Mouse (Mus musculus): ENCODE data around the gene Olfr410. TPM values are rescaled to one million over a fixed set of nuclear protein-coding genes. Genes with fewer than 3 reads are reported as not detected.

Olfr410 gene
- total RNA-seq (2021) = not detected
- long read RNA-seq, experiment 1 = 0 reads
- long read RNA-seq, experiment 2 = 0 reads

GRCm38 (mm10) chr11:74337931-74338330 is at the start of gene Olfr410:
TSS of gene Olfr410 (minus strand) at chr11:74338031.
- DNase-seq (ENCODE audit: low spot score) = no peak

DNA sequence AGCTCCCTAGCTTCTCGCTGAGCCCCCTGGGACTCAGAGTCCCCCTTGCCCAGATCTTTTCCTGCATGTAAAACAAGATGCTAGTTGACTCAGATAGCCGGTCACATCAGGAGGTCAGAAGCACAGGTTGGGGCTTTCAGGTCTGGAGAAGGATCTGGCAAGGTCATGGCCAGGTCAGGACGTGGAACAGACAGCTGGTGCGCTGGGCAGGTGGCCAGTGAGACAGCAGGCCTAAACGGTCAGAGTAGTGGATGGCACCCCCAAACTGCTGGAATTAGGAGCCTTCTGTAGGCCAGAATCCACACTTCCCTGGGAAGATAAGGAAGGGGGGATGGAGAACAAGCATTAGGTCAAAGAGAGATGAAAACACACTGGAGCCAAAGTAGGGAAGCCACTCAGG is 49.4 kb upstream of the Olfr410 start:
- DNase-seq (ENCODE audit: low spot score) = no peak

GRCm38 (mm10) chr11:74385674-74386073 is 47.8 kb upstream of the Olfr410 start:
- peak; percentile 13 for DNase-seq (ENCODE audit: low spot score)

DNA sequence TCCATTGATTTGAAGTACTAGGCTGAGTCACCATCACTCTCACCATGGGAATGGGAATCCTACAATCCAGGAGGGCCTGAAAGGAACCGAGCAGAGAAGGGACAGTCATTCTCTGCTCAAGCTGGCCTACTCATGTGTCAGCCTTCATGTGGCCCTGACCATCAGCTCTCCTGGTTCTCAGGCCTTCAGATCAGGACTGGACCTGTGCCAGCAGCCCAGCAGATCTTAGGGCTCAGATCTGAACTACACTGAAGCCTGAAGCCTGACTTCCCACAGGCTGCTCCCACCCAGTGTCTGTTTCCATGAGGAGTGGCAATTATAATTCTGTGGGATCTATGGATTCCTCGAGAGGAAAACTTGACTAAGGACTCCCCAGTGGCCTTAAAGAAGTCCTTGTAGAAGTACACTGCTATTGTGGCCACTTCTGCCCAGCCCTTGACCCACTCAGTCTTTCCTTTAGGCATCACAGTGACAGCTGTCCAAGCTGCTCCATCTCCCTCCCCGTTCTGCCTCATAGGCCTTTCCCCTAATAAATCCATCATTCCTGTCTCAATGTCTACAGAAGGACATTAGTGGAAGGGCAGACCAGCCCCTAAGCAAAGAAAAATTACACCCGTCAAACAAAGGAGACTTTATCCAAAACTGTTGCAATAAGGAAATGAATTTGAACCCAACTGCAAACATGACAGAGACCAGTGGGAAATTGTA is 41.5 kb upstream of the Olfr410 start:
- DNase-seq (ENCODE audit: low spot score) = no peak

GRCm38 (mm10) chr11:74376847-74377246 is 39.0 kb upstream of the Olfr410 start:
- peak; percentile 51 for DNase-seq (ENCODE audit: low spot score)

DNA sequence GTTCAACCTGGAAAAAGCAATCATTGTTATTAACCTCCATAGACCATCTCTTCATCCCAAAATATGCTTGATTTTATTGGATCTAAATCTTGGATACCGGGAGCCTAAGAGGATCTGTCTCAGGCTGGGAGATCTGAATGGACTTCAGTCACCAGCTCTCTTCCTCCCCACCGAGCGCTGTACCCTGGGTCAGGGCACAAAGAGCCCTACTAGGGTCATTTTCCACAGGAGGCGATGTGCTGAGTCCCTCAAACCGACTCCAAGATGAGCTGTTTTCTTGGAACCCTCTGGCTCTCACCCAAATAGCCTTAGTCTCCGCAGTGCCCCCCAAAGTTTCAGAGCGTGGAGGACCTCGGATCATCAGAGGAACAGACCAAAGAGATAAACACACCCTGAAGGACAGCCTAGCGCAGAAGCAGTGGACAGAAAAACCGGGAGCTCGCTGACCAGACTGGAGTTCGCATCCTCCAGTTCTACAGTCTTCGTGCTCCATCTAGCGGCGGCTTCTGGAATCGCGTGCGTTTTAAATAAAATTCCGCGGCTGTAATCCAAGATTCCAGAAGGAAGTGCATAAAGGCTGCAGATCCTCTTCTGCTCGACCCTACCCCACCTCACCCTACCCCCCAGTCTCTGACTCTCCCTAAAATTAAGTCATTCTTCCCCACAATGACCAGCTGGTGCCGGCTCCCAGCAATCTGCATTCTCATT is 33.7 kb upstream of the Olfr410 start:
- DNase-seq (ENCODE audit: low spot score) = peak; percentile 66

DNA sequence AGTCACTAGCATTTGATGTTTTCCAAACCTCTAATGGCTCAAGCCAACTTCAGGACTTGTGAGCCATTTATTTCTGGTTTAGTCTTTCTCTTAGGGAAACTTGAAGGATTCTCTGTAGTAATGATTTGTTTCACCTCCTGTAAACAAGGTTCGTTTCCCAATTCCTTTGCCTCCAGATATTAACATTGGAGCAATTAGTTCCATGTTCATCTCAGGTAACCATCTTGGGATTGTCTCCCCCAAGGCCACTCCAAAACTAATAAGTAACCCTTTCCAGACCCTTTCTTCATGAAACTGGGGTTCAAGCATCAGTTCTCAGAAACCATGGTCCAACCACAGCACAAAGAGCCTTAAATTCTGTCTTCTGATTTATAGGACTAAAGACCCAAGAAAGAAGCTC is 23.9 kb upstream of the Olfr410 start, which contains the start of gene Olfr412:
Gene Olfr412, plus strand, starts transcription at position 301 of the 400 bp plus-strand sequence.
- no peak for DNase-seq (ENCODE audit: low spot score)

DNA sequence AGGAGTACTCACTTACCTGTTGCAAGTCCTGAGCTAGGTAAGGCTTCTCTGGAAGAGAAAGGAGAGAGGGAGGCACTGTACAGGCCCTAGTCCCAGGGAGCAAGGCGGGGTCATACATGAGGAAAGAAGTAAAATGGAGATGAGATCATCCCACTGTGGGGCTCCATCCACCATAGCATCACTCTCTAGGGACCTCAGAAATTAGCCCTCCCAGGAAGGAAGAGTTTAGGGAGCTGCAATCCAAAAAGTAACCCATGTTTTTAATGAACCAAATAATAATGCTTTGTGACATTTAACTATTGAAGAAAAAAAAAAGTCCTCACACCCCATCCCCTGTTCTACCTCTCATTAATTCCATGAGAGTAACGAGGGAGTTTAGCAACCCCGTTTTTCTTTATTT is 14.7 kb upstream of the Olfr410 start, which contains the start of gene Olfr411:
Gene Olfr411, minus strand, starts transcription at position 101 of the 400 bp plus-strand sequence.
- no peak for DNase-seq (ENCODE audit: low spot score)

GRCm38 (mm10) chr11:74328781-74329180 is 9.1 kb downstream of the Olfr410 start:
- DNase-seq (ENCODE audit: low spot score) = no peak

DNA sequence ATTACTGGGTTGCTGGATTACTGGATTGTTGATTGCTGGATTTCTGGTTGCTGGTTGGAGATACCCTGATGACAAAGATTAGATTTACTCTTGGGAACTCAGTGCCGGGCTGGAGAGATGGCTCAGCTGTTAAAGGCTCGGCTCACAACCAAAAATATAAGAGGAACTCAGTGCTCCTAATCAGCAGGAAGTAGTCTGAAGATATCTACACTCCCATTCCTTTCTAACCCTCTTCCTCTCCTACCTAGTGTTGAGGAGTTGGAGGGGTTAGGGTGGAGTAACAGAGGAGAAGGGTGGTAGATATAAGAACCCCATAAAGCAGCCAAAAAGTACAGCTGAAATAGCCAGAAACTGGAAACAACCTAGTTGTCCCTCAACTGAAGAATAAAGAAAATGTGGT is 11.8 kb downstream of the Olfr410 start:
- no peak for DNase-seq (ENCODE audit: low spot score)

GRCm38 (mm10) chr11:74287256-74287655 is 50.6 kb downstream of the Olfr410 start:
- no peak for DNase-seq (ENCODE audit: low spot score)

- DNase-seq (ENCODE audit: low spot score) = no peak
These were observed 54.4 kb downstream of the Olfr410 start, which contains the start of gene Olfr59 for GRCm38 (mm10) chr11:74283436-74283835. TSS of gene Olfr59 (plus strand) at chr11:74283736.

Other genes with a start within 250 kb of the Olfr410 start
- not detected for gene Olfr401, start 224.3 kb downstream of the Olfr410 start, total RNA-seq (2021)
- gene Olfr402, start 184.5 kb downstream of the Olfr410 start, total RNA-seq (2021) = not detected
- gene Olfr403, start 151.8 kb downstream of the Olfr410 start, total RNA-seq (2021) = not detected
- not detected for gene Olfr43, start 126.7 kb downstream of the Olfr410 start, total RNA-seq (2021)
- gene Olfr406, start 78.2 kb downstream of the Olfr410 start, total RNA-seq (2021) = not detected
- gene Olfr59, start 54.3 kb downstream of the Olfr410 start, total RNA-seq (2021) = not detected
- not detected for gene Olfr411, start 14.6 kb upstream of the Olfr410 start, total RNA-seq (2021)
- not detected for gene Olfr412, start 24.0 kb upstream of the Olfr410 start, total RNA-seq (2021)